Mouse (Mus musculus) heart, adult 2 months (tissue): ENCODE results near the gene Gnat1. TPM values are rescaled to one million over a fixed set of nuclear protein-coding genes. Genes with fewer than 3 reads are reported as not detected.

Experiments used
- DNase-seq, 2 experiments: peaks; one replicate each; pipeline ENCODE4 v3.0.0; 2021
- H3K27ac ChIP-seq: fragments of 200-600 bp; 2 replicates; pipeline ENCODE4 v1.8.1; 2022
- H3K27me3 ChIP-seq: fragments of 200-500 bp; 2 replicates; pipeline ENCODE4 v1.6.1; 2012; ENCODE audit warnings: mild to moderate bottlenecking, low read length, inconsistent platforms, mixed read lengths; ENCODE audit not compliant: control insufficient read depth, insufficient read depth
- H3K36me3 ChIP-seq: fragments of 200-500 bp; 2 replicates; pipeline ENCODE4 v1.6.1; 2012; ENCODE audit warnings: low read length, inconsistent platforms; ENCODE audit not compliant: control insufficient read depth, insufficient read depth
- H3K4me1 ChIP-seq: fragments of 200-500 bp; 2 replicates; pipeline ENCODE4 v1.6.1; 2011; ENCODE audit warnings: low read length; ENCODE audit not compliant: control insufficient read depth, insufficient read depth
- H3K4me3 ChIP-seq: fragments of 200-600 bp; 2 replicates; pipeline ENCODE4 v1.8.1; 2022
- H3K79me2 ChIP-seq: fragments of 200-500 bp; replicated peaks from 2 replicates; pipeline ENCODE4 v1.6.1; 2012; ENCODE audit warnings: mild to moderate bottlenecking, inconsistent platforms, low read length, moderate library complexity, mixed read lengths; ENCODE audit not compliant: control insufficient read depth, insufficient read depth
- H3K9ac ChIP-seq: fragments of 200-500 bp; 2 replicates; pipeline ENCODE4 v1.6.1; 2012; ENCODE audit warnings: low read depth, mild to moderate bottlenecking, control low read depth, inconsistent platforms, low read length, mixed read lengths
- CTCF ChIP-seq: fragments of 200-600 bp; IDR thresholded peaks from 2 replicates; pipeline ENCODE4 v1.8.1; 2022; ENCODE audit warnings: antibody characterized with exemption, mild to moderate bottlenecking, moderate library complexity
- EP300 ChIP-seq: fragments of 200-500 bp; IDR thresholded peaks from 2 replicates; pipeline ENCODE4 v1.6.1; 2011; ENCODE audit warnings: low read depth, low read length, control low read depth; ENCODE audit not compliant: insufficient read depth
- POLR2A ChIP-seq: fragments of 200-500 bp; IDR thresholded peaks from 2 replicates; pipeline ENCODE4 v1.6.1; 2011; ENCODE audit warnings: mild to moderate bottlenecking, low read depth, low read length, control low read depth; ENCODE audit not compliant: insufficient read depth
- WGBS: fragments of 180-500 bp; shearing (Covaris S2); methylation state at CpG from one replicate; pipeline ENCODE4 v1.1.7; 2018; 5-methylcytosine and 5-hydroxymethylcytosine counted together
- intact Hi-C: fragments of 180-260 bp; cut with DNase I; formaldehyde crosslinking; loops from one replicate; pipeline ENCODE4 v1.15.1; 2025
- polyA plus RNA-seq: library from polyadenylated mRNA; depleted of rRNA; stranded (reverse); fragments of >200 nt; gene quantifications from 2 replicates; pipeline ENCODE4 v1.2.3, GENCODE M21; 2012
- total RNA-seq, 2 experiments: library from RNA; stranded (reverse); gene quantifications; 2 replicates each; pipeline ENCODE4 v1.2.3; 2021

Gnat1 gene
- total and polyA plus RNA-seq, 3 experiments: not detected

GRCm38 (mm10) chr9:107648767-107649166 lies 30.7 kb downstream of the Gnat1 start:
- TF ChIP-seq POLR2A (no peak), CTCF (no peak), EP300 (no peak)
- intact Hi-C loops: no loop called here

GRCm38 (mm10) chr9:107646975-107647374 lies 32.5 kb downstream of the Gnat1 start:
- H3K4me3 ChIP-seq: no peak overlapping the region

More at GRCm38 (mm10) chr9:107648767-107649166, 30.7 kb downstream of the Gnat1 start:
- H3K27ac ChIP-seq: no peak overlapping the region
- DNase-seq: no peak
- 55% methylated on average over 3 of the region's 3 CpGs for WGBS
- H3K4me3 ChIP-seq: no peak overlapping the region
- H3K27me3 ChIP-seq: no peaks in the 10 kb centered on the region
- H3K79me2 ChIP-seq: no peaks in the 10 kb centered on the region
- H3K36me3 ChIP-seq: no peaks in the 10 kb centered on the region
- peaks cover 4% of the 10 kb centered on the region for H3K4me1 ChIP-seq
- no peak overlapping the region for H3K9ac ChIP-seq

GRCm38 (mm10) chr9:107645577-107645976 lies 33.9 kb downstream of the Gnat1 start:
- 18% methylated on average over 5 of the region's 5 CpGs for WGBS
- H3K9ac ChIP-seq: no peak overlapping the region
- H3K79me2 ChIP-seq: no peaks in the 10 kb centered on the region
- H3K27me3 ChIP-seq: no peaks in the 10 kb centered on the region
- H3K27ac ChIP-seq: no peak overlapping the region
- no peak overlapping the region for H3K4me3 ChIP-seq
- peaks cover 5% of the 10 kb centered on the region for H3K4me1 ChIP-seq
- peak; percentile 74 to 83 for DNase-seq
- peak; percentile 94 for TF ChIP-seq CTCF
- TF ChIP-seq POLR2A: no peak
- TF ChIP-seq EP300: peak; percentile 70
- intact Hi-C loops: loop anchor here (1.0 to 2.0 kb wide), 2 partner anchors 31 to 79 kb away; partner anchors contain the start of gene Hyal2
- H3K36me3 ChIP-seq: no peaks in the 10 kb centered on the region

More at GRCm38 (mm10) chr9:107646975-107647374, 32.5 kb downstream of the Gnat1 start:
- no peak for DNase-seq
- no peaks in the 10 kb centered on the region for H3K27me3 ChIP-seq
- no peaks in the 10 kb centered on the region for H3K79me2 ChIP-seq
- no peak for TF ChIP-seq POLR2A
- TF ChIP-seq CTCF: peak; percentile 39
- no peak overlapping the region for H3K9ac ChIP-seq
- H3K36me3 ChIP-seq: no peaks in the 10 kb centered on the region
- intact Hi-C loops: no loop called here
- WGBS: 84% methylated on average over 6 of the region's 6 CpGs
- H3K27ac ChIP-seq: no peak overlapping the region
- H3K4me1 ChIP-seq: peaks cover 4% of the 10 kb centered on the region

- H3K27ac ChIP-seq: no peak overlapping the region; the same call in 1 of the 2 replicates
- no peak overlapping the region for H3K9ac ChIP-seq
Observed at GRCm38 (mm10) chr9:107645153-107645510, 34.4 kb downstream of the Gnat1 start.

GRCm38 (mm10) chr9:107644495-107645152 lies 34.9 kb downstream of the Gnat1 start:
- intact Hi-C loops: loop anchor here (1.0 to 2.0 kb wide), 4 partner anchors 18 to 78 kb away; partner anchors contain the start of gene Hyal2

More at GRCm38 (mm10) chr9:107645153-107645510, 34.4 kb downstream of the Gnat1 start:
- no peaks in the 10 kb centered on the region for H3K27me3 ChIP-seq
- H3K4me3 ChIP-seq: no peak overlapping the region; the same call in 1 of the 2 replicates
- H3K79me2 ChIP-seq: no peaks in the 10 kb centered on the region
- intact Hi-C loops: loop anchor here (1.0 to 2.0 kb wide), 2 partner anchors 31 to 78 kb away; partner anchors contain the start of gene Hyal2
- no peaks in the 10 kb centered on the region for H3K36me3 ChIP-seq
- H3K4me1 ChIP-seq: peaks cover 6% of the 10 kb centered on the region
- TF ChIP-seq POLR2A (no peak), EP300 (no peak), CTCF (no peak)
- DNase-seq: no peak
- 41% methylated on average over 7 of the region's 7 CpGs for WGBS

More at GRCm38 (mm10) chr9:107644495-107645152, 34.9 kb downstream of the Gnat1 start:
- Histone ChIP-seq H3K36me3 (no peaks in the 10 kb centered on the region), H3K4me1 (peaks cover 8% of the 10 kb centered on the region), H3K79me2 (no peaks in the 10 kb centered on the region), H3K4me3 (peak overlapping the region; percentile 49), H3K27me3 (no peaks in the 10 kb centered on the region), H3K27ac (peak overlapping the region; percentile 58), H3K9ac (peak overlapping the region; percentile 50)
- 3% methylated on average over 35 of the region's 35 CpGs for WGBS
- peak; percentile 92 to 95 for DNase-seq
- TF ChIP-seq CTCF (no peak; the same call in 1 of the 2 replicates), EP300 (peak; percentile 67; the same call in 1 of the 2 replicates), POLR2A (peak; percentile 71)
